Mouse (Mus musculus): ENCODE measurements around the gene Ttc8. TPM values are rescaled to one million over a fixed set of nuclear protein-coding genes. Genes with fewer than 3 reads are reported as not detected.

Gene Ttc8
- polyA plus RNA-seq (2015; fragmentation: Nextera tagmentation; extraction: Ambion mirVana), result 31.0 TPM in 2 replicates

DNA sequence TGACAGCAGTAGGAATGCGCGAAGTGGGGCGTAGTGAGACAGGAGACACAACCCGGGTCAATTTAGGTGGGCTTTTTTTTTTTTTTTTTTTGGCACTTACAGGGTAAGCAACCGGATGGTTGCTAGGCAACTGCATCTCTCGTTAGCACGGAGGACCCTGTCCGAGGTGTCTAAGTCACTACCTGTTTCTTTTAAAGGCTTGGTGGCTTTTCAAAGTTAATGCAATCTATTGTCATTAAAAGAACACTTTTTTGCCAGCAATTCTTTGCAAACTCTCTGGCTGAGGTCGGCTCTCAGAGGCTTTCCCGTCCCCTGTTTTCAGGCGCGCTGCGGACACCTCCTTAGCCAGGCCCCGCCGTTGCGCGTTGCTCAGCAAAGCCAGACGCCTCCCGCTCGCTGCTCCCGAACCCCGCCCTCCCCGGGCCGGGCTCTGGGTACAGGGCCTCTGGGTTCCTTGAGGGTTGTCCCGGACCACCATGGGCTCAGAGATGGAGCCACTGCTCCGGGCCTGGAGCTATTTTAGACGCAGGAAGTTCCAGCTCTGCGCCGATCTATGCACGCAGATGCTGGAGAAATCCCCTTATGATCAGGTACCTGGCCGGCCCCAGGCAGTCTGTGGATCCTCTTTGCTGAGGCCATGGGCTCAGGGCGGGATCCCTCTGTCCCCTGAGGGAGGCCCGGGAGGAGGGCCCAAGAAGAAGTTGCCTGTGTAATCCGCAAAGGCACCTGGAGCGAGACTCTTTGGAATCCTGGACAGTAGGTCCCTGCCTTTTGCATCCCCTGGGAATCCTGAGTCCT lies at the start of gene Ttc8:
Gene Ttc8 (plus strand): TSS at position 381 of the 798 bp plus-strand sequence.
- H3K4me2 ChIP-seq (ENCODE audit: low read length), result peak within 1 kb of the TSS; percentile 88
- H3K36me3 ChIP-seq (ENCODE audit: insufficient read depth, low read length), result no peaks in the 10 kb centered on the region
- WGBS, result under 1% methylated on average over 35 of the region's 35 CpGs
- peak within 1 kb of the TSS; percentile 63 for H3K4me3 ChIP-seq (replicated peaks; ENCODE audit: low read depth, low read length)
- H3K27ac ChIP-seq, result peak within 1 kb of the TSS; percentile 54; the same call in 1 of the 2 replicates
- no peak for TF ChIP-seq CTCF (IDR thresholded peaks at IDR 0.05; ENCODE audit: low read depth)
- H3K9ac ChIP-seq (ENCODE audit: low read depth, low read length), result peak within 1 kb of the TSS; percentile 70
- peak; percentile 93 for DNase-seq (ENCODE audit: low spot score)
- ATAC-seq (replicated peaks; ENCODE audit: low FRiP score, low read depth), result peak; percentile 98
- no peaks in the 10 kb centered on the region for H3K27me3 ChIP-seq (ENCODE audit: insufficient read depth, low read length)
- no peaks in the 10 kb centered on the region for H3K4me1 ChIP-seq (replicated peaks; ENCODE audit: insufficient read depth, low read length)
- no peaks in the 10 kb centered on the region for H3K9me3 ChIP-seq (replicated peaks; ENCODE audit: low read length)

- H3K9me3 ChIP-seq (replicated peaks; ENCODE audit: low read length), result no peaks in the 10 kb centered on the region
- ATAC-seq (replicated peaks; ENCODE audit: low FRiP score, low read depth) (no peak), DNase-seq (ENCODE audit: low spot score) (no peak)
- H3K4me1 ChIP-seq (replicated peaks; ENCODE audit: insufficient read depth, low read length), result no peaks in the 10 kb centered on the region
- no peaks in the 10 kb centered on the region for H3K36me3 ChIP-seq (ENCODE audit: insufficient read depth, low read length)
- no peak overlapping the region for H3K27ac ChIP-seq
- no peak overlapping the region for H3K4me2 ChIP-seq (ENCODE audit: low read length)
- no peak overlapping the region for H3K4me3 ChIP-seq (replicated peaks; ENCODE audit: low read depth, low read length)
- WGBS, result 86% methylated on average over 10 of the region's 10 CpGs
- TF ChIP-seq CTCF (IDR thresholded peaks at IDR 0.05; ENCODE audit: low read depth), result no peak
- H3K9ac ChIP-seq (ENCODE audit: low read depth, low read length), result no peak overlapping the region
- no peaks in the 10 kb centered on the region for H3K27me3 ChIP-seq (ENCODE audit: insufficient read depth, low read length)
These were observed 47.5 kb upstream of the Ttc8 start for GRCm38 (mm10) chr12:98872836-98873235.

DNA sequence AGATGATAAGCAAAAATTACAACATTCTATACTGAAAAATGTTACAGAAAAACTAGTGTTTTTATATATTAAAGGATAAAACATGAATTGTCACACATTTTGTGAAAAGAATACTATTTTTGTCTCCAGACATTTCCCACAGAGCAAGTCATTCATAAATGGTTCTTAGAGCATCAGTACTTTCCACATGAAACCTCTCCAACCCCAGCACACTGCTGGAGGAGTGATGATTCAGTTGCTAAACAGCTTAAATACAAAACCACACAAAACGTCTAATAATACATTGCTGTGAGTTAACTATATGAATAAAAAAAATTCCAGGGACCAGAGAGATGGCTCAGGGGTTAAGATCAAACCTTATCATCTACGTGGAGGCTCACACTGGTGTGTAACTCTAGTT lies 45.2 kb upstream of the Ttc8 start:
- Histone ChIP-seq H3K9me3 (replicated peaks; ENCODE audit: low read length) (no peaks in the 10 kb centered on the region), H3K27ac (no peak overlapping the region), H3K9ac (ENCODE audit: low read depth, low read length) (no peak overlapping the region), H3K27me3 (ENCODE audit: insufficient read depth, low read length) (no peaks in the 10 kb centered on the region), H3K4me2 (ENCODE audit: low read length) (no peak overlapping the region), H3K36me3 (ENCODE audit: insufficient read depth, low read length) (no peaks in the 10 kb centered on the region), H3K4me3 (replicated peaks; ENCODE audit: low read depth, low read length) (no peak overlapping the region), H3K4me1 (replicated peaks; ENCODE audit: insufficient read depth, low read length) (no peaks in the 10 kb centered on the region)
- 59% methylated on average over 2 of the region's 2 CpGs for WGBS
- no peak for DNase-seq (ENCODE audit: low spot score)
- ATAC-seq (replicated peaks; ENCODE audit: low FRiP score, low read depth), result no peak
- TF ChIP-seq CTCF (IDR thresholded peaks at IDR 0.05; ENCODE audit: low read depth), result no peak

- no peak for TF ChIP-seq CTCF (IDR thresholded peaks at IDR 0.05; ENCODE audit: low read depth)
- Histone ChIP-seq H3K4me2 (ENCODE audit: low read length) (no peak overlapping the region), H3K9me3 (replicated peaks; ENCODE audit: low read length) (no peaks in the 10 kb centered on the region), H3K36me3 (ENCODE audit: insufficient read depth, low read length) (no peaks in the 10 kb centered on the region), H3K4me1 (replicated peaks; ENCODE audit: insufficient read depth, low read length) (no peaks in the 10 kb centered on the region), H3K27me3 (ENCODE audit: insufficient read depth, low read length) (no peaks in the 10 kb centered on the region), H3K4me3 (replicated peaks; ENCODE audit: low read depth, low read length) (no peak overlapping the region), H3K9ac (ENCODE audit: low read depth, low read length) (no peak overlapping the region), H3K27ac (no peak overlapping the region)
- WGBS, result 66% methylated on average over 1 of the region's 1 CpGs
- DNase-seq (ENCODE audit: low spot score), result no peak
- no peak for ATAC-seq (replicated peaks; ENCODE audit: low FRiP score, low read depth)
These were observed 41.7 kb upstream of the Ttc8 start for GRCm38 (mm10) chr12:98878693-98879092.

GRCm38 (mm10) chr12:98881796-98882195 lies 38.6 kb upstream of the Ttc8 start:
- WGBS, result 47% methylated on average over 5 of the region's 5 CpGs
- Histone ChIP-seq H3K4me2 (ENCODE audit: low read length) (no peak overlapping the region), H3K4me1 (replicated peaks; ENCODE audit: insufficient read depth, low read length) (no peaks in the 10 kb centered on the region), H3K9ac (ENCODE audit: low read depth, low read length) (no peak overlapping the region), H3K27ac (no peak overlapping the region), H3K9me3 (replicated peaks; ENCODE audit: low read length) (no peaks in the 10 kb centered on the region), H3K27me3 (ENCODE audit: insufficient read depth, low read length) (no peaks in the 10 kb centered on the region), H3K4me3 (replicated peaks; ENCODE audit: low read depth, low read length) (no peak overlapping the region), H3K36me3 (ENCODE audit: insufficient read depth, low read length) (no peaks in the 10 kb centered on the region)
- ATAC-seq (replicated peaks; ENCODE audit: low FRiP score, low read depth) (no peak), DNase-seq (ENCODE audit: low spot score) (no peak)
- no peak for TF ChIP-seq CTCF (IDR thresholded peaks at IDR 0.05; ENCODE audit: low read depth)

DNA sequence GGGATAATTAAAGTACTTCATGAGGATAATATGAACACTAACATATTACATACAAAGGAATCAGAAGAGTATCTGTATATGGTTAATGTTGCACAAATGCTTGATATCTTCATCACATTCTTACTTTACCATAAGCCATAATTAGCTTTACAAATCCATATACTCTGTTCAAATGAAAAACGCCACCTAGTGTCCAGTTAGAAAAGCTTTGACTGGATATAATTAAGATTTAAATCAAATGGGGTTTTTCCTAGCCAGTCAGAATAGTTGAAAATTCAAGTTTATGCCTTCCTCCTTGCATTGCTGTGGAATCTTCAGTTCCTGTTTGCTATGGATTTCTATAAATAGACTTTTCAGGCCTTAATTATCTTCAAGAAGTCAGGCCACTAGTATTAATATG lies 35.9 kb upstream of the Ttc8 start:
- no peaks in the 10 kb centered on the region for H3K4me1 ChIP-seq (replicated peaks; ENCODE audit: insufficient read depth, low read length)
- TF ChIP-seq CTCF (IDR thresholded peaks at IDR 0.05; ENCODE audit: low read depth), result peak; percentile 69
- ATAC-seq (replicated peaks; ENCODE audit: low FRiP score, low read depth) (no peak), DNase-seq (ENCODE audit: low spot score) (peak; percentile 79)
- no peak overlapping the region for H3K4me3 ChIP-seq (replicated peaks; ENCODE audit: low read depth, low read length)
- no peaks in the 10 kb centered on the region for H3K27me3 ChIP-seq (ENCODE audit: insufficient read depth, low read length)
- no peaks in the 10 kb centered on the region for H3K9me3 ChIP-seq (replicated peaks; ENCODE audit: low read length)
- 2% methylated on average over 1 of the region's 1 CpGs for WGBS
- H3K4me2 ChIP-seq (ENCODE audit: low read length), result no peak overlapping the region
- no peak overlapping the region for H3K27ac ChIP-seq
- H3K36me3 ChIP-seq (ENCODE audit: insufficient read depth, low read length), result no peaks in the 10 kb centered on the region
- H3K9ac ChIP-seq (ENCODE audit: low read depth, low read length), result no peak overlapping the region

All from kidney, postnatal 0 days (tissue).